1 mouse cellular context compared by ENCODE assay signal in the genomic region with DNA sequence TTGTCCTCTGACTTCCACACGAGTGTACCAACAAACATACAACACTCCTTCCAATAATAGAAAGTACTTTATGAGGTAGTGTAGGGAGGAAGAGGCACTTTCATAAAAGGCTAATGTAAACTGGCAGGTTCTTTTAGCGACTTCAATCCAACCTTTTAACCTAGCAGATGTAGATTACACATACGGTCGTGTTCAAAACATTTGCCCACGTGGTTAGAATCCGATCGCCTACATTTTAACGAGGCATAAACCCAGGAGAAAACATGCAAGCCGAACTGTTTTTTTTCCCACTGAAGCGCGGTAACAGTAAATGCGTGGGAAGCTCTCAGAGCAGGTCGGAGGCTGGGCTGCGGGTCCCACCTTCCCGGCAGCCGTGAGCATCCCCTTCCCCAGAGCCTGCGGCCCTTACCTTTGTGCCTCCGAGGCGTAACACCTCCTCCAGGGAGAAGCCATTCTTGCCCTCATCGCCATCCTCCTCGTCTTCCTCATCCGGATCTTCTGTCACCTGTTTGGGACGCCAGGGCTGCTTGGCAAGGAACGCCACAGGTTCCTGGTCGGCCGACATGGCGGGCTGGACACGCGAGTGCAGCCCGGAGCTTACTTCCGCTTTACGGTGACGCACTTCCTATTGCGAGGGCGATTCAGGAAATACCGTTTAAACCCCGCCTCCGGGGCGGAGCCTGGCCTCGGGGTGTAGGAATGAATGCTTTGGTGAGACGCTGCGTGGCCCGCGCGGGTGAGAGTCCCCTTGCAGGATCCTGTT.
TF ChIP-seq lines count a peak whose summit lies in the region.

A gene (minus strand): TSS at position 601 of the 763 bp plus-strand sequence.
A gene (plus strand): TSS at position 671 of the 763 bp plus-strand sequence.

TF ChIP-seq in MEL, 35 proteins besides CTCF, POLR2A, EP300 and RAD21 (continued from another document):
- peak; percentile 58; the same call in 1 of the 2 replicates for TF ChIP-seq USF1 (IDR thresholded peaks at IDR 0.05; ENCODE audit: low read depth, low read length)
- peak; percentile 89 for TF ChIP-seq SIN3A (IDR thresholded peaks at IDR 0.05; ENCODE audit: low read length)
- TF ChIP-seq MAX (IDR thresholded peaks at IDR 0.05; ENCODE audit: low read length) = peak; percentile 82
- TF ChIP-seq ELF1 (IDR thresholded peaks at IDR 0.05; ENCODE audit: low read depth, low read length) = peak; percentile 95
- no peak for TF ChIP-seq MEF2A (IDR thresholded peaks at IDR 0.05; ENCODE audit: extremely low read depth, insufficient replicate concordance, low read depth, low read length, poor library complexity, severe bottlenecking)
- no peak for TF ChIP-seq BHLHE40 (IDR thresholded peaks at IDR 0.05; ENCODE audit: borderline replicate concordance, low read depth, low read length)
- no peak for TF ChIP-seq POLR2AphosphoS5 (IDR thresholded peaks at IDR 0.05; ENCODE audit: borderline replicate concordance, low read depth, low read length)
- peak; percentile 90 for TF ChIP-seq HCFC1 (IDR thresholded peaks at IDR 0.05; ENCODE audit: low read depth, low read length)
- no peak for TF ChIP-seq E2F4 (IDR thresholded peaks at IDR 0.05; ENCODE audit: borderline replicate concordance, low read depth, low read length)
- no peak for TF ChIP-seq MAFK (IDR thresholded peaks at IDR 0.05; ENCODE audit: borderline replicate concordance, low read depth, low read length)
